Mouse (Mus musculus): Measurements from ENCODE around the gene Wnt10a. TPM values are rescaled to one million over a fixed set of nuclear protein-coding genes. Genes with fewer than 3 reads are reported as not detected.

Wnt10a gene
- polyA plus RNA-seq, 1 experiment from 2014 or later, result not detected

GRCm38 (mm10) chr1:74790095-74790494 lies 1.2 kb upstream of the Wnt10a start:
- ATAC-seq, result no peak
- WGBS, result 17% methylated on average over 3 of the region's 3 CpGs
- no peaks in the 10 kb centered on the region for H3K36me3 ChIP-seq (ENCODE audit: control insufficient read depth, insufficient read depth)
- no peak overlapping the region for H3K4me3 ChIP-seq (ENCODE audit: low read depth, low read length)
- no peaks in the 10 kb centered on the region for H3K4me1 ChIP-seq (replicated peaks; ENCODE audit: control insufficient read depth, insufficient read depth, low read length)
- TF ChIP-seq CTCF (IDR thresholded peaks at IDR 0.05; ENCODE audit: low read depth), result no peak
- no peak overlapping the region for H3K9ac ChIP-seq (ENCODE audit: low read depth, low read length)
- H3K9me3 ChIP-seq (ENCODE audit: control insufficient read depth), result no peaks in the 10 kb centered on the region
- no peak overlapping the region for H3K27ac ChIP-seq (ENCODE audit: low read depth, low read length)
- no peak overlapping the region for H3K4me2 ChIP-seq (replicated peaks; ENCODE audit: low read depth)
- peaks cover 94% of the 10 kb centered on the region for H3K27me3 ChIP-seq (replicated peaks; ENCODE audit: control insufficient read depth, insufficient read depth, low read length)

GRCm38 (mm10) chr1:74792831-74793660 lies 1.7 kb downstream of the Wnt10a start:
- no peak overlapping the region for H3K4me2 ChIP-seq (replicated peaks; ENCODE audit: low read depth)
- no peaks in the 10 kb centered on the region for H3K4me1 ChIP-seq (replicated peaks; ENCODE audit: control insufficient read depth, insufficient read depth, low read length)
- no peak for ATAC-seq
- no peak overlapping the region for H3K9ac ChIP-seq (ENCODE audit: low read depth, low read length)
- H3K27me3 ChIP-seq (replicated peaks; ENCODE audit: control insufficient read depth, insufficient read depth, low read length), result peaks cover 94% of the 10 kb centered on the region
- no peaks in the 10 kb centered on the region for H3K36me3 ChIP-seq (ENCODE audit: control insufficient read depth, insufficient read depth)
- WGBS, result 20% methylated on average over 19 of the region's 19 CpGs
- no peaks in the 10 kb centered on the region for H3K9me3 ChIP-seq (ENCODE audit: control insufficient read depth)
- no peak overlapping the region for H3K27ac ChIP-seq (ENCODE audit: low read depth, low read length)
- H3K4me3 ChIP-seq (ENCODE audit: low read depth, low read length), result no peak overlapping the region
- no peak for TF ChIP-seq CTCF (IDR thresholded peaks at IDR 0.05; ENCODE audit: low read depth)

GRCm38 (mm10) chr1:74794487-74795144 lies 3.3 kb downstream of the Wnt10a start:
- Histone ChIP-seq H3K27ac (ENCODE audit: low read depth, low read length) (no peak overlapping the region), H3K9ac (ENCODE audit: low read depth, low read length) (peak overlapping the region; percentile 22; the same call in 1 of the 2 replicates), H3K4me1 (replicated peaks; ENCODE audit: control insufficient read depth, insufficient read depth, low read length) (no peaks in the 10 kb centered on the region), H3K36me3 (ENCODE audit: control insufficient read depth, insufficient read depth) (no peaks in the 10 kb centered on the region), H3K9me3 (ENCODE audit: control insufficient read depth) (no peaks in the 10 kb centered on the region), H3K27me3 (replicated peaks; ENCODE audit: control insufficient read depth, insufficient read depth, low read length) (peaks cover 91% of the 10 kb centered on the region), H3K4me3 (ENCODE audit: low read depth, low read length) (peak overlapping the region; percentile 12; the same call in 1 of the 2 replicates), H3K4me2 (replicated peaks; ENCODE audit: low read depth) (peak overlapping the region; percentile 47)
- ATAC-seq, result no peak
- TF ChIP-seq CTCF (IDR thresholded peaks at IDR 0.05; ENCODE audit: low read depth), result no peak
- 2% methylated on average over 33 of the region's 38 CpGs for WGBS

- Histone ChIP-seq H3K4me3 (ENCODE audit: low read depth, low read length) (no peak overlapping the region; the same call in 1 of the 2 replicates), H3K9me3 (ENCODE audit: control insufficient read depth) (no peaks in the 10 kb centered on the region), H3K4me1 (replicated peaks; ENCODE audit: control insufficient read depth, insufficient read depth, low read length) (no peaks in the 10 kb centered on the region), H3K4me2 (replicated peaks; ENCODE audit: low read depth) (no peak overlapping the region), H3K9ac (ENCODE audit: low read depth, low read length) (no peak overlapping the region), H3K36me3 (ENCODE audit: control insufficient read depth, insufficient read depth) (no peaks in the 10 kb centered on the region), H3K27me3 (replicated peaks; ENCODE audit: control insufficient read depth, insufficient read depth, low read length) (peaks cover 92% of the 10 kb centered on the region), H3K27ac (ENCODE audit: low read depth, low read length) (no peak overlapping the region)
- WGBS, result 1% methylated on average over 9 of the region's 11 CpGs
- no peak for ATAC-seq
- TF ChIP-seq CTCF (IDR thresholded peaks at IDR 0.05; ENCODE audit: low read depth), result no peak
Observed at GRCm38 (mm10) chr1:74795145-74795529, 3.8 kb downstream of the Wnt10a start.

- Histone ChIP-seq H3K9ac (ENCODE audit: low read depth, low read length) (no peak overlapping the region), H3K4me1 (replicated peaks; ENCODE audit: control insufficient read depth, insufficient read depth, low read length) (no peaks in the 10 kb centered on the region), H3K27me3 (replicated peaks; ENCODE audit: control insufficient read depth, insufficient read depth, low read length) (peaks cover 91% of the 10 kb centered on the region), H3K9me3 (ENCODE audit: control insufficient read depth) (no peaks in the 10 kb centered on the region), H3K4me3 (ENCODE audit: low read depth, low read length) (no peak overlapping the region), H3K36me3 (ENCODE audit: control insufficient read depth, insufficient read depth) (no peaks in the 10 kb centered on the region), H3K4me2 (replicated peaks; ENCODE audit: low read depth) (no peak overlapping the region), H3K27ac (ENCODE audit: low read depth, low read length) (no peak overlapping the region)
- no peak for TF ChIP-seq CTCF (IDR thresholded peaks at IDR 0.05; ENCODE audit: low read depth)
- WGBS, result 31% methylated on average over 5 of the region's 5 CpGs
- no peak for ATAC-seq
Observed at GRCm38 (mm10) chr1:74797459-74797858, 6.1 kb downstream of the Wnt10a start.

GRCm38 (mm10) chr1:74800424-74800888 lies 9.1 kb downstream of the Wnt10a start:
- Histone ChIP-seq H3K9ac (ENCODE audit: low read depth, low read length) (no peak overlapping the region), H3K27me3 (replicated peaks; ENCODE audit: control insufficient read depth, insufficient read depth, low read length) (peaks cover 91% of the 10 kb centered on the region), H3K36me3 (ENCODE audit: control insufficient read depth, insufficient read depth) (no peaks in the 10 kb centered on the region), H3K9me3 (ENCODE audit: control insufficient read depth) (no peaks in the 10 kb centered on the region), H3K27ac (ENCODE audit: low read depth, low read length) (no peak overlapping the region), H3K4me2 (replicated peaks; ENCODE audit: low read depth) (peak overlapping the region; percentile 33), H3K4me3 (ENCODE audit: low read depth, low read length) (peak overlapping the region; percentile 11), H3K4me1 (replicated peaks; ENCODE audit: control insufficient read depth, insufficient read depth, low read length) (no peaks in the 10 kb centered on the region)
- no peak for TF ChIP-seq CTCF (IDR thresholded peaks at IDR 0.05; ENCODE audit: low read depth)
- no peak for ATAC-seq
- WGBS, result under 1% methylated on average over 29 of the region's 29 CpGs

Data from intestine, postnatal 0 days (tissue).